Comparison of ENCODE assay signal across 24 mouse cellular contexts in the genomic region with DNA sequence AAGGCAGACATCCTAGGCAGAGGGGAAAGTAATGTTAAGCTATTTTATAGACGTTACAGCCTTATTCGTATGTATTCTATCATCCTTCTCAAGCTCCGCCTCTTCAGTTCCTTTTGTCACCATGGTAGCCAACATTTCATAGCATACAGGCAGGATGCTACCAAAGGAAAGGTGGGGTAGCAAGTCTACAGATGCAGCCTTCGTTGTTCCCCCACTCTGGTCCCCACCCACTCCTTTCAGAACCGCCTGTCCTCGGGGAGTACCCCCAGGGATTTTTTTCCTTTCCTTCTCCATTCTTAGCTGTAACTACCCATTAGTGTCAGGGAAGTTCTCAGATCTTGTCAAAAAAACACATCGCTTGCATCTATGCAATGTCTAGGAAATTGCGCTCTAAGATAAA. TPM values are rescaled to one million over a fixed set of nuclear protein-coding genes. Genes with fewer than 3 reads are reported as not detected.
DNase-seq lines count a peak whose midpoint lies in the region; ATAC-seq and TF ChIP-seq lines count a peak whose summit lies in the region.
"Had no signal": no experiment of that assay in that cellular context is flagged by ENCODE, and none has a peak within 500 bp of the region (broad histone marks: within the 10 kb centered on the region; RNA-seq: fewer than 3 reads in every experiment).

No protein-coding gene starts in this region.

- no peak for DNase-seq in forebrain, embryonic 10.5 days (ENCODE audit: extremely low spot score, low spot score)
- no peak for DNase-seq in forebrain, embryonic 11.5 days (ENCODE audit: low spot score)
- peak; percentile 41 for DNase-seq in brain, embryonic 14.5 days (ENCODE audit: low read depth)
- DNase-seq in layer of hippocampus, adult 2 months (ENCODE audit: low spot score in 2 of 2) = no peak
- DNase-seq: adrenal gland, adult 8-10 months; adrenal gland, postnatal 14 days; adrenal gland, postnatal 36 days; B cell, adult 2 months; cerebellum, adult 11 months; cerebellum, adult 18-20 months; cerebellum, adult 8-10 months; cerebellum, adult 9-11 months; cerebellum, postnatal 14 days; cerebellum, postnatal 36 days; embryo, embryonic 11 days had no signal

- H3K4me2 ChIP-seq in forebrain, embryonic 13.5 days = no peak overlapping the region
- H3K4me2 ChIP-seq in forebrain, embryonic 16.5 days (ENCODE audit: low read length) = no peak overlapping the region
- no peak overlapping the region for H3K4me2 ChIP-seq in forebrain, embryonic 11.5 days (ENCODE audit: low read depth, low read length, severe bottlenecking)
- H3K4me2 ChIP-seq: embryonic facial prominence, embryonic 12.5 days had no signal

- H3K9me3 ChIP-seq in forebrain, embryonic 13.5 days (replicated peaks) = no peaks in the 10 kb centered on the region
- H3K9me3 ChIP-seq in forebrain, embryonic 10.5 days = no peaks in the 10 kb centered on the region
- no peaks in the 10 kb centered on the region for H3K9me3 ChIP-seq in forebrain, embryonic 16.5 days (ENCODE audit: control insufficient read depth, low read length)
- no peaks in the 10 kb centered on the region for H3K9me3 ChIP-seq in forebrain, embryonic 11.5 days (ENCODE audit: control insufficient read depth, low read length)
- H3K9me3 ChIP-seq: embryonic facial prominence, embryonic 12.5 days; G1E had no signal

- no peak overlapping the region for H3K27ac ChIP-seq in forebrain, embryonic 13.5 days
- H3K27ac ChIP-seq in forebrain, embryonic 10.5 days = no peak overlapping the region
- no peak overlapping the region for H3K27ac ChIP-seq in forebrain, embryonic 16.5 days (ENCODE audit: low read length)
- H3K27ac ChIP-seq in forebrain, embryonic 11.5 days (ENCODE audit: low read depth, low read length) = no peak overlapping the region
- H3K27ac ChIP-seq in layer of hippocampus, adult 2 months = no peak overlapping the region
- H3K27ac ChIP-seq: embryonic facial prominence, embryonic 12.5 days had no signal

- no peaks in the 10 kb centered on the region for H3K36me3 ChIP-seq in forebrain, embryonic 13.5 days (ENCODE audit: poor library complexity, severe bottlenecking)
- H3K36me3 ChIP-seq in forebrain, embryonic 10.5 days (replicated peaks) = peaks cover 9% of the 10 kb centered on the region; the same call in 1 of the 2 replicates
- H3K36me3 ChIP-seq in forebrain, embryonic 16.5 days (ENCODE audit: control insufficient read depth, insufficient read depth) = no peaks in the 10 kb centered on the region
- H3K36me3 ChIP-seq in forebrain, embryonic 11.5 days (ENCODE audit: control insufficient read depth, insufficient read depth, low read length) = no peaks in the 10 kb centered on the region
- H3K36me3 ChIP-seq: G1E had no signal

- H3K4me3 ChIP-seq in forebrain, embryonic 13.5 days = no peak overlapping the region
- no peak overlapping the region for H3K4me3 ChIP-seq in forebrain, embryonic 10.5 days
- H3K4me3 ChIP-seq in forebrain, embryonic 16.5 days (replicated peaks; ENCODE audit: low read length) = no peak overlapping the region
- no peak overlapping the region for H3K4me3 ChIP-seq in forebrain, embryonic 11.5 days (ENCODE audit: low read depth, low read length)
- H3K4me3 ChIP-seq in layer of hippocampus, adult 2 months = no peak overlapping the region
- H3K4me3 ChIP-seq: embryonic facial prominence, embryonic 12.5 days had no signal

- TF ChIP-seq CTCF in brain, embryonic 14.5 days (IDR thresholded peaks at IDR 0.05; ENCODE audit: borderline replicate concordance, extremely low read depth, insufficient read depth, insufficient read length) = no peak
- TF ChIP-seq CTCF in layer of hippocampus, adult 2 months (conservative IDR thresholded peaks at IDR 0.05) = no peak

- ATAC-seq in forebrain, embryonic 13.5 days = 0 out of 2 replicates have a peak, but pooled peaks have one; percentile 21
- ATAC-seq in forebrain, embryonic 16.5 days = peak; percentile 61
- ATAC-seq in forebrain, embryonic 11.5 days (replicated peaks; ENCODE audit: low FRiP score) = no peak
- ATAC-seq: activated CD4-positive, CD25-positive, alpha-beta regulatory T cell, adult 4 months; CD4-positive, CD25-positive, alpha-beta regulatory T cell, adult 4 months; Patski had no signal

- no peak for TF ChIP-seq POLR2A in brain, embryonic 14.5 days (IDR thresholded peaks at IDR 0.05; ENCODE audit: borderline replicate concordance, extremely low read depth, insufficient read depth, insufficient read length, poor library complexity, severe bottlenecking)

- H3K9ac ChIP-seq in forebrain, embryonic 13.5 days = no peak overlapping the region
- no peak overlapping the region for H3K9ac ChIP-seq in forebrain, embryonic 16.5 days (replicated peaks; ENCODE audit: low read depth, low read length)
- no peak overlapping the region for H3K9ac ChIP-seq in forebrain, embryonic 11.5 days (ENCODE audit: low read length)
- H3K9ac ChIP-seq: embryonic facial prominence, embryonic 12.5 days had no signal

- H3K27me3 ChIP-seq in forebrain, embryonic 13.5 days = no peaks in the 10 kb centered on the region
- no peaks in the 10 kb centered on the region for H3K27me3 ChIP-seq in forebrain, embryonic 10.5 days (ENCODE audit: poor library complexity, severe bottlenecking)
- H3K27me3 ChIP-seq in forebrain, embryonic 16.5 days (replicated peaks; ENCODE audit: control insufficient read depth, insufficient read depth, low read length) = no peaks in the 10 kb centered on the region
- H3K27me3 ChIP-seq in forebrain, embryonic 11.5 days (ENCODE audit: control insufficient read depth, insufficient read depth, low read length) = no peaks in the 10 kb centered on the region
- H3K27me3 ChIP-seq: embryonic facial prominence, embryonic 12.5 days had no signal

- 0 out of 2 replicates have a peak, but pooled peaks cover 3% of the 10 kb centered on the region for H3K4me1 ChIP-seq in forebrain, embryonic 13.5 days
- peaks cover 11% of the 10 kb centered on the region for H3K4me1 ChIP-seq in forebrain, embryonic 10.5 days
- 0 out of 2 replicates have a peak, but pooled peaks cover 3% of the 10 kb centered on the region for H3K4me1 ChIP-seq in forebrain, embryonic 16.5 days (replicated peaks; ENCODE audit: control insufficient read depth, insufficient read depth, low read length)
- no peaks in the 10 kb centered on the region for H3K4me1 ChIP-seq in forebrain, embryonic 11.5 days (replicated peaks; ENCODE audit: control insufficient read depth, insufficient read depth, low read length)

- WGBS in forebrain, embryonic 13.5 days = 83% methylated on average over 8 of the region's 8 CpGs
- WGBS in forebrain, embryonic 10.5 days = 90% methylated on average over 8 of the region's 8 CpGs
- 70% methylated on average over 8 of the region's 8 CpGs for WGBS in forebrain, embryonic 16.5 days
- WGBS in forebrain, embryonic 11.5 days = 89% methylated on average over 8 of the region's 8 CpGs

RNA-seq across cellular contexts. Expression of gene Crabp1, which starts 14.7 kb away (rescaled TPM):
- polyA plus RNA-seq in forebrain, embryonic 13.5 days (2015; fragmentation: Nextera tagmentation; extraction: Ambion mirVana) = 34.3 and 44.4 TPM in 2 replicates
- 1,057 and 1,193 TPM in 2 replicates for polyA plus RNA-seq in forebrain, embryonic 10.5 days (2016; fragmentation: Nextera tagmentation; extraction: Ambion mirVana)
- polyA plus RNA-seq in forebrain, embryonic 16.5 days (2015; fragmentation: Nextera tagmentation; extraction: Ambion mirVana) = 44.7 and 55.4 TPM in 2 replicates
- 219 and 275 TPM in 2 replicates for polyA plus RNA-seq in forebrain, embryonic 11.5 days (2014; fragmentation: Nextera tagmentation; extraction: Ambion mirVana)
- 112 and 168 TPM in 2 replicates for polyA plus RNA-seq in brain, embryonic 14.5 days (2012; rRNA removed)
- under 1 TPM in 1 of 2 experiments, not detected in 1; 0.93 TPM for total RNA-seq in layer of hippocampus, adult 2 months (2021)
- total RNA-seq: CH12.LX; common myeloid progenitor, adult 5-6 weeks; G1E had no signal
- polyA plus RNA-seq: activated CD4-positive, CD25-positive, alpha-beta regulatory T cell, adult 4 months; CD4-positive, CD25-positive, alpha-beta regulatory T cell, adult 4 months; G1E; Patski had no signal

RNA-seq across cellular contexts. Expression of gene Wdr61, which starts 45.0 kb away (rescaled TPM):
- polyA plus RNA-seq in forebrain, embryonic 13.5 days (2015; fragmentation: Nextera tagmentation; extraction: Ambion mirVana) = 149 and 151 TPM in 2 replicates
- polyA plus RNA-seq in forebrain, embryonic 10.5 days (2016; fragmentation: Nextera tagmentation; extraction: Ambion mirVana) = 183 and 188 TPM in 2 replicates
- polyA plus RNA-seq in forebrain, embryonic 16.5 days (2015; fragmentation: Nextera tagmentation; extraction: Ambion mirVana) = 115 and 126 TPM in 2 replicates
- polyA plus RNA-seq in forebrain, embryonic 11.5 days (2014; fragmentation: Nextera tagmentation; extraction: Ambion mirVana) = 158 and 159 TPM in 2 replicates
- polyA plus RNA-seq in brain, embryonic 14.5 days (2012; rRNA removed) = 65.1 and 90.8 TPM in 2 replicates
- 10 to 100 TPM; 60.2 to 63.6 TPM for total RNA-seq in layer of hippocampus, adult 2 months (2021)
